Mouse (Mus musculus): ENCODE results near the gene Dapk1. TPM values are rescaled to one million over a fixed set of nuclear protein-coding genes. Genes with fewer than 3 reads are reported as not detected.

Dapk1 gene
- total and polyA plus RNA-seq, 3 experiments: 26.0 to 27.1 (median 26.3) TPM

DNA sequence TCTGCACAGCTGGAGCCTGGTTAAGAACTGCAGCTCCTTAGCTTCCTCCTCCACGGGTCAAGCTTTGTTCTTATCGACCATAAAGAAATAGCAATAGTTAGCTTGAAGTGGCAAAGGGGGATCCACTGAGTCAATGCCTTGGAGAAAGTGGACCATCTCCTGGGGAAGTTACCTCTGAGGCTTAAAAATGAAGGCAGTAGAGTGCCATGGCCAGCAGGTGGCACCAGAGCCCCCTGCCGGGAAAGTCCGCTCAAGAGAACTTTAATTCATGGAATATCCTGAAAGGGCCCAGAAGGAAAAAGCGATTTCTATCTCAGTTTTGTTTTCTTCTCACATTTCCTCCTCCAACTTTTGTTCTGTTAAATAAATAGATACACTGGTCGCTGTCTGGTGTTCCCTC lies 157.4 kb downstream of the Dapk1 start:
- Histone ChIP-seq H3K9ac (ENCODE audit: low read depth, low read length) (no peak overlapping the region), H3K79me2 (replicated peaks; ENCODE audit: control insufficient read depth, insufficient read depth, low read length) (no peaks in the 10 kb centered on the region), H3K36me3 (ENCODE audit: control insufficient read depth, insufficient read depth, low read length) (no peaks in the 10 kb centered on the region), H3K27me3 (ENCODE audit: control insufficient read depth, insufficient read depth, low read length) (no peaks in the 10 kb centered on the region), H3K4me1 (ENCODE audit: control insufficient read depth, insufficient read depth, low read length) (no peaks in the 10 kb centered on the region), H3K4me3 (no peak overlapping the region), H3K27ac (no peak overlapping the region)
- intact Hi-C loops (cut with DNase I): loop anchor here (1.0 to 5.0 kb wide), 2 partner anchors 60 to 483 kb away; no protein-coding TSS in a partner anchor
- DNase-seq: peak; percentile 36 to 64
- TF ChIP-seq POLR2A (IDR thresholded peaks at IDR 0.05; ENCODE audit: insufficient read depth, low read depth, low read length) (no peak), EP300 (IDR thresholded peaks at IDR 0.05; ENCODE audit: insufficient read depth, low read depth, low read length) (no peak), CTCF (IDR thresholded peaks at IDR 0.05) (peak; percentile 98)
- WGBS: 13% methylated on average over 6 of the region's 6 CpGs

DNA sequence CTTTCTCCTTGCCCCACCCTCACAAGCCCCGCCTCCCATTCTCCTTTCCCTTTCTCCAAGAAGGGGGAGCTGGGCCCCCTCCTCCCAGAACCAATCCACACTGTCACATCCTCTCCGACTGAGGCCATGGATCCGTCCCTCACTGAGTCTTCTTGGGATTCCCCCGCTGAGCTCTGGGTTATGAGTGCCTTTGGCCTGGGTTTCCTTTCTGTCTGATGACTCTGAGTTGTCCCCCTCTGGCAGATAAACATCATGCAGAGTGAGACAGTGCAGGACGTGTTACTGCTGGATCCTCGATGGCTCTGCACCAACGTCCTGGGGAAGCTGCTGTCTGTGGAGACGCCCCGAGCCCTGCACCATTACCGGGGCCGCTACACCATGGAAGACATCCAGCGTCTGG lies 158.6 kb downstream of the Dapk1 start:
- no peak overlapping the region for H3K9ac ChIP-seq (ENCODE audit: low read depth, low read length)
- H3K36me3 ChIP-seq (ENCODE audit: control insufficient read depth, insufficient read depth, low read length): no peaks in the 10 kb centered on the region
- TF ChIP-seq CTCF (IDR thresholded peaks at IDR 0.05): no peak
- TF ChIP-seq EP300 (IDR thresholded peaks at IDR 0.05; ENCODE audit: insufficient read depth, low read depth, low read length): no peak
- TF ChIP-seq POLR2A (IDR thresholded peaks at IDR 0.05; ENCODE audit: insufficient read depth, low read depth, low read length): no peak
- H3K27ac ChIP-seq: no peak overlapping the region
- H3K4me1 ChIP-seq (ENCODE audit: control insufficient read depth, insufficient read depth, low read length): no peaks in the 10 kb centered on the region
- intact Hi-C loops (cut with DNase I): no loop called here
- no peak overlapping the region for H3K4me3 ChIP-seq
- H3K79me2 ChIP-seq (replicated peaks; ENCODE audit: control insufficient read depth, insufficient read depth, low read length): no peaks in the 10 kb centered on the region
- WGBS: 86% methylated on average over 12 of the region's 12 CpGs
- no peak for DNase-seq
- no peaks in the 10 kb centered on the region for H3K27me3 ChIP-seq (ENCODE audit: control insufficient read depth, insufficient read depth, low read length)

DNA sequence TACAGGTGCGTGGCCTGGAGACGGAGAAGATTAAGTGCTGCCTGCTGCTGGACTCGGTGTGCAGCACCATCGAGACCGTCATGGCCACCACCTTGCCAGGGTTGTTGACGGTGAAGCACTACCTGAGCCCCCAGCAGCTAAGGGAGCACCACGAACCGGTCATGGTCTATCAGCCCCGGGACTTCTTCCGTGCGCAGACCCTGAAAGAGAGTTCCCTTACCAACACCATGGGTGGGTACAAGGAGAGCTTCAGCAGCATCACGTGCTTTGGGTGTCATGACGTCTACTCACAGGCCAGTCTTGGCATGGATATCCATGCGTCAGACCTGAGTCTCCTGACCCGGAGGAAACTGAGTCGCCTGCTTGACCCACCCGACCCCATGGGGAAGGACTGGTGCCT lies 159.4 kb downstream of the Dapk1 start:
- H3K4me3 ChIP-seq: no peak overlapping the region
- DNase-seq: no peak
- H3K9ac ChIP-seq (ENCODE audit: low read depth, low read length): no peak overlapping the region
- H3K79me2 ChIP-seq (replicated peaks; ENCODE audit: control insufficient read depth, insufficient read depth, low read length): no peaks in the 10 kb centered on the region
- no peaks in the 10 kb centered on the region for H3K36me3 ChIP-seq (ENCODE audit: control insufficient read depth, insufficient read depth, low read length)
- TF ChIP-seq POLR2A (IDR thresholded peaks at IDR 0.05; ENCODE audit: insufficient read depth, low read depth, low read length) (no peak), CTCF (IDR thresholded peaks at IDR 0.05) (no peak), EP300 (IDR thresholded peaks at IDR 0.05; ENCODE audit: insufficient read depth, low read depth, low read length) (no peak)
- no peak overlapping the region for H3K27ac ChIP-seq
- WGBS: 94% methylated on average over 17 of the region's 17 CpGs
- H3K4me1 ChIP-seq (ENCODE audit: control insufficient read depth, insufficient read depth, low read length): no peaks in the 10 kb centered on the region
- no peaks in the 10 kb centered on the region for H3K27me3 ChIP-seq (ENCODE audit: control insufficient read depth, insufficient read depth, low read length)
- intact Hi-C loops (cut with DNase I): no loop called here

DNA sequence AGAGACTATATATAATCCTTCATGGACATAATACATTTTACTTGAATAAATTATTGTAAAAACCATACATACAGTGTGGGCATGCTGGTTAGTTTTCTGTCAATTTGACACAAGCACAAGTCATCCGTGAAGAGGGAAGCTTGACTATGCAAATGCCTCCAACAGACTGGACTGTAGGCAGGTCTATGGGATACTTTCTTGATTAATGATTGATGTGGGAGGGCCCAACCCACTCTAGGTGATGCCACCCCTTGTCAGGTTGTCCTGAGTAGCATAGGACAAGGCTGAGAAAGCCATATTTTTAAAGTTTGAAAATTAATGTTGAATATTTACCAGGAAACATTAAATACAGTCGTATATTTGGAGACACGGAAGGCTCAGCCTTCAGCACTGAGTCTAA lies 178.8 kb downstream of the Dapk1 start:
- H3K27me3 ChIP-seq (ENCODE audit: control insufficient read depth, insufficient read depth, low read length): no peaks in the 10 kb centered on the region
- no peak for DNase-seq
- no peaks in the 10 kb centered on the region for H3K79me2 ChIP-seq (replicated peaks; ENCODE audit: control insufficient read depth, insufficient read depth, low read length)
- H3K9ac ChIP-seq (ENCODE audit: low read depth, low read length): no peak overlapping the region
- no peak for TF ChIP-seq POLR2A (IDR thresholded peaks at IDR 0.05; ENCODE audit: insufficient read depth, low read depth, low read length)
- TF ChIP-seq CTCF (IDR thresholded peaks at IDR 0.05): no peak
- TF ChIP-seq EP300 (IDR thresholded peaks at IDR 0.05; ENCODE audit: insufficient read depth, low read depth, low read length): no peak
- no peak overlapping the region for H3K4me3 ChIP-seq
- no peak overlapping the region for H3K27ac ChIP-seq
- H3K4me1 ChIP-seq (ENCODE audit: control insufficient read depth, insufficient read depth, low read length): no peaks in the 10 kb centered on the region
- 78% methylated on average over 3 of the region's 3 CpGs for WGBS
- intact Hi-C loops (cut with DNase I): no loop called here
- no peaks in the 10 kb centered on the region for H3K36me3 ChIP-seq (ENCODE audit: control insufficient read depth, insufficient read depth, low read length)

DNA sequence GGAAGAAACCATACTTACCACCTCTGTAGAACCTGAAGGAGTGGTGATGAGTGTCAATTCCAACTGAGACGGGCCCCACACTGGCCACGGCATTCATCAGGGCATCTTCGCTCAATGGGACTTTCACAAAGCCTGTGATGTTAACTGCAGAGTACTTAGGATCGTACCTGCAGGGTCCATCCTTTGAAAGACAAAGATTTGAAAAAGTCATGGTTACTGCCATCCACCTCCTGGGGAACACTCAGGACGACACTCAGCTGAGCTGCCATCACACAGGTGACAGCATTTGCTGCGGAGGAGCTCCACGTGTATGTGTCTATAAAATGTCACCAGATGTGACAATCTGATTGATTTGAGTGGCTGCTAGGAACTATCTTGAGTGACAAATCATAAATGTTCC lies 181.6 kb downstream of the Dapk1 start:
- Histone ChIP-seq H3K27me3 (ENCODE audit: control insufficient read depth, insufficient read depth, low read length) (no peaks in the 10 kb centered on the region), H3K4me3 (no peak overlapping the region), H3K9ac (ENCODE audit: low read depth, low read length) (no peak overlapping the region), H3K27ac (no peak overlapping the region), H3K36me3 (ENCODE audit: control insufficient read depth, insufficient read depth, low read length) (no peaks in the 10 kb centered on the region), H3K79me2 (replicated peaks; ENCODE audit: control insufficient read depth, insufficient read depth, low read length) (no peaks in the 10 kb centered on the region), H3K4me1 (ENCODE audit: control insufficient read depth, insufficient read depth, low read length) (no peaks in the 10 kb centered on the region)
- TF ChIP-seq CTCF (IDR thresholded peaks at IDR 0.05) (no peak), POLR2A (IDR thresholded peaks at IDR 0.05; ENCODE audit: insufficient read depth, low read depth, low read length) (no peak), EP300 (IDR thresholded peaks at IDR 0.05; ENCODE audit: insufficient read depth, low read depth, low read length) (no peak)
- intact Hi-C loops (cut with DNase I): no loop called here
- 86% methylated on average over 7 of the region's 7 CpGs for WGBS
- DNase-seq: no peak

DNA sequence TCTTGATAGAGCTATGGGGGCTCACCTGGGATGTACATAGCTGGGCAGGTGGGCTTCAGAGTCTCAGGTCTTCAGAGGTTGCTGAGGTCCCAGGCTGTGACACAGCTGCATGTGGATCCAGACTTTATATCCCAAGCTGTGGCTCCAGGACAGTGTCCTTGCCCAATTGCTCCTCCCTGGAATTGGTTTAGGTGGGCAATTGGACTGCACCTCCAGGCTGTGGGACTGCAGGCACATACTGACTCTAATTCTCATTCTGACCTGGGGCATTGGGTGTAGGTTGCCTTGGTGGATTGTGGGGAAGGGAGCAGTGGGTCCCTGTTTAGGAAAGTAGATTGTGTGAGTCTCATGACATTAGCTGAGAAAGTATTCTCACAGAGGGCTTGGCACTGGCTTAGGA lies 184.5 kb downstream of the Dapk1 start, which contains the start of gene BC051665:
Gene BC051665 (minus strand): TSS at position 101 of the 400 bp plus-strand sequence.
- Histone ChIP-seq H3K27ac (no peak within 1 kb of the TSS), H3K36me3 (ENCODE audit: control insufficient read depth, insufficient read depth, low read length) (no peaks in the 10 kb centered on the region), H3K27me3 (ENCODE audit: control insufficient read depth, insufficient read depth, low read length) (no peaks in the 10 kb centered on the region; the same call in 1 of the 2 replicates), H3K79me2 (replicated peaks; ENCODE audit: control insufficient read depth, insufficient read depth, low read length) (no peaks in the 10 kb centered on the region), H3K4me1 (ENCODE audit: control insufficient read depth, insufficient read depth, low read length) (no peaks in the 10 kb centered on the region), H3K4me3 (no peak within 1 kb of the TSS), H3K9ac (ENCODE audit: low read depth, low read length) (no peak within 1 kb of the TSS)
- TF ChIP-seq CTCF (IDR thresholded peaks at IDR 0.05) (no peak), POLR2A (IDR thresholded peaks at IDR 0.05; ENCODE audit: insufficient read depth, low read depth, low read length) (no peak), EP300 (IDR thresholded peaks at IDR 0.05; ENCODE audit: insufficient read depth, low read depth, low read length) (no peak)
- intact Hi-C loops (cut with DNase I): no loop called here
- no peak for DNase-seq

Data from heart, adult 2 months (tissue).